Mouse (Mus musculus) small intestine, adult 2 months (tissue): ENCODE measurements around the gene Rps6kc1. TPM values are rescaled to one million over a fixed set of nuclear protein-coding genes. Genes with fewer than 3 reads are reported as not detected.

Source experiments
- H3K27ac ChIP-seq: fragments of 200-500 bp; 2 replicates; pipeline ENCODE4 v1.5.1; 2012; ENCODE audit warnings: low read depth, low read length, control low read depth, inconsistent platforms; ENCODE audit not compliant: insufficient read depth
- H3K27me3 ChIP-seq: fragments of 200-500 bp; 2 replicates; pipeline ENCODE4 v1.6.1; 2012; ENCODE audit warnings: mild to moderate bottlenecking, moderate library complexity, low read length, inconsistent platforms; ENCODE audit not compliant: control insufficient read depth, insufficient read depth
- H3K36me3 ChIP-seq: fragments of 200-500 bp; 2 replicates; pipeline ENCODE4 v1.6.1; 2012; ENCODE audit warnings: mild to moderate bottlenecking, low read length, control low read depth, inconsistent platforms; ENCODE audit not compliant: control insufficient read depth, insufficient read depth
- H3K4me1 ChIP-seq: fragments of 200-500 bp; 2 replicates; pipeline ENCODE4 v1.6.1; 2012; ENCODE audit warnings: low read length, inconsistent platforms, mixed read lengths; ENCODE audit not compliant: control insufficient read depth, insufficient read depth, insufficient read length
- H3K4me3 ChIP-seq: fragments of 200-500 bp; 2 replicates; pipeline ENCODE4 v1.5.1; 2012; ENCODE audit warnings: low read depth, mild to moderate bottlenecking, control low read depth, inconsistent platforms, low read length, moderate library complexity
- CTCF ChIP-seq: fragments of 200-500 bp; IDR thresholded peaks from 2 replicates; pipeline ENCODE4 v1.5.1; 2012; ENCODE audit warnings: low read depth, mild to moderate bottlenecking, control low read depth, inconsistent platforms, low read length, moderate library complexity, mixed read lengths; ENCODE audit not compliant: insufficient replicate concordance, insufficient read length; ENCODE audit errors: extremely low read depth
- POLR2A ChIP-seq: fragments of 200-500 bp; IDR thresholded peaks from 2 replicates; pipeline ENCODE4 v1.6.1; 2012; ENCODE audit warnings: low read depth, mild to moderate bottlenecking, control low read depth, inconsistent platforms, low read length, moderate library complexity
- WGBS: fragments of 180-500 bp; shearing (Covaris S2); methylation state at CpG from one replicate; pipeline ENCODE4 v1.1.7; 2018; 5-methylcytosine and 5-hydroxymethylcytosine counted together
- polyA plus RNA-seq: library from polyadenylated mRNA; depleted of rRNA; stranded (reverse); fragments of >200 nt; gene quantifications from 2 replicates; pipeline ENCODE4 v1.2.3, GENCODE M21; 2012

The Rps6kc1 gene
- polyA plus RNA-seq, 1 experiment, result 7.1 TPM

DNA sequence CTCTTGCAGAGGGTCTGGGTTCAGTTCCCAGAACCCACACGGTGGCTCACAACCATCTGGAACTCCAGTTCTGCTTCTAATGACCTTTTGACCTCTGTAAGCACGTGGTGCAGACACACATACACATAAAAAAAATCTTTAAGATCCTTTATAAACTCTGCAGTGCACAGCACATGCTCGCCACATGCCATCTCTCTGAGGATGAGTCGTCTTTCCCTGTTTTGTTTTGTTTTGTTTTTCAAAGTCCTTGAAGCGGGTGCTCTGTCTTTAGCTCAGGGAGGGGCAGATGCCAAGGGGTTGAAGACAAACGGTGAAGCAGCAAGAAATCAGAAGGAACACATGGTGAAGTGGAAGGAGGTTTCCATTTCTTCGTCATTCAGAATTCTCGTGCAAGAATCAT lies 143.9 kb downstream of the Rps6kc1 start:
- no peak overlapping the region for H3K27ac ChIP-seq
- no peak overlapping the region for H3K4me3 ChIP-seq
- no peaks in the 10 kb centered on the region for H3K4me1 ChIP-seq
- H3K27me3 ChIP-seq, result no peaks in the 10 kb centered on the region
- TF ChIP-seq CTCF (no peak), POLR2A (no peak)
- 48% methylated on average over 8 of the region's 8 CpGs for WGBS
- 0 out of 2 replicates have a peak, but pooled peaks cover 2% of the 10 kb centered on the region for H3K36me3 ChIP-seq

DNA sequence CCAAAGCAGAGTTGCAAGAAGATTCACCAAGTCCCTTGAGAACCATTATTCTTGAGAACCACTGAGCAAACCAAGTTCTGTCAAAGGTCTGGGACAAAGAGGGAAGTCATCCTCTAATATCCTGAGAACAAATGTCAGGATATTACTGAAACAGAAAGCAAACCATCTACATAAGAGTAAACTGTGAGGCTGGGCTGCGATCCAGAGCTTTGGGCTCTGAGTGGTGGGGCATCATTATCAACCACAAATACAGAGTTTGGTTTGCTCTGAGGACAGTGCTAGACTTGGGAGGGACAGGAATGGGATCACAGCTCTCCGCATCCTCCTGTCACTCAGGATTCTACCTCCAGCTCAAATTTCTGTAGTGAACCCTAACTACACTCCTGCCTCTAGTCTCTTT lies 144.8 kb downstream of the Rps6kc1 start:
- 92% methylated on average over 2 of the region's 2 CpGs for WGBS

DNA sequence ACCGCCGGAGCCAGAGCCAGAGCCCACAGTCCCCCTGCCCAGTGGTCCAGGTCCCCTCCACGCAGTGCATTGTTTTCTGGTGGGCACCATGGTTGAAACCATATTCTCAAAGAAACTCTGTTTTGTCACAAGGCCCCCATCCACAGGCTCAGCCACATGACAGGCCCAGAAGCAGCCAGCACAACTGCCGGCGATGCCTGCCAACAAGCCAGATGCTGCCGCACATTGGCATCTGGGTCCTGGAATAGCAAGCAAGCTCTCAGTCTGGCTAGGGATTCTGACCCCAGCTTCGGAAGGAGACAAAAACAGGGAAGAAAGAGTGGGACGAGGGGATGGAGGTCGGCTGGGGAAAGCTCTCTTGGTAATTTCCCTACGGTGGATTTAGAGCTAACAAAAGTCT lies 147.8 kb downstream of the Rps6kc1 start:
- Histone ChIP-seq H3K36me3 (no peaks in the 10 kb centered on the region), H3K27me3 (no peaks in the 10 kb centered on the region), H3K27ac (no peak overlapping the region), H3K4me1 (no peaks in the 10 kb centered on the region), H3K4me3 (no peak overlapping the region)
- no peak for TF ChIP-seq POLR2A
- no peak for TF ChIP-seq CTCF
- 84% methylated on average over 10 of the region's 10 CpGs for WGBS

More for the DNA sequence above, 144.8 kb downstream of the Rps6kc1 start:
- TF ChIP-seq POLR2A, result no peak
- no peak for TF ChIP-seq CTCF
- Histone ChIP-seq H3K27me3 (no peaks in the 10 kb centered on the region), H3K27ac (no peak overlapping the region), H3K4me1 (no peaks in the 10 kb centered on the region), H3K4me3 (no peak overlapping the region), H3K36me3 (no peaks in the 10 kb centered on the region)

DNA sequence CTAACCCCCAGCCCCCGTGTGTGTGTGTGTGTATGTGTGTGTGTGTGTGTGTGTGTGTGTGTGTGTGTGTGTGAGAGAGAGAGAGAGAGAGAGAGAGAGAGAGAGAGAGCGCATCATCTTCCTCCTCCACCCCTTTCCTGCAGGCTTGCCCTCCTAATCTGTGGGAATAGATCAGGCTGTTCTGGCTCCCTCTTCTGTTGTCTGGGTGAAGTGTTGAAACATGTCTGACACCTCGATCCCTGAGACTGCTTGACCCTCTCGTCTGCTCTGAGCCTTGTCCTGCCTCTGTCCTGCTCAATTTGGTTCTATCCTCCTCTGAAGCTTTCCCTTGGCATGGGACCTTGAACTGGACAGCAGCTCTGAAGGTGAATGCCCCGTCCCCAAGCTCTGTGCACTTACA lies 149.8 kb downstream of the Rps6kc1 start:
- TF ChIP-seq CTCF (no peak), POLR2A (no peak)
- WGBS, result 25% methylated on average over 5 of the region's 5 CpGs
- Histone ChIP-seq H3K4me1 (no peaks in the 10 kb centered on the region), H3K4me3 (no peak overlapping the region), H3K36me3 (no peaks in the 10 kb centered on the region), H3K27ac (no peak overlapping the region), H3K27me3 (no peaks in the 10 kb centered on the region)

DNA sequence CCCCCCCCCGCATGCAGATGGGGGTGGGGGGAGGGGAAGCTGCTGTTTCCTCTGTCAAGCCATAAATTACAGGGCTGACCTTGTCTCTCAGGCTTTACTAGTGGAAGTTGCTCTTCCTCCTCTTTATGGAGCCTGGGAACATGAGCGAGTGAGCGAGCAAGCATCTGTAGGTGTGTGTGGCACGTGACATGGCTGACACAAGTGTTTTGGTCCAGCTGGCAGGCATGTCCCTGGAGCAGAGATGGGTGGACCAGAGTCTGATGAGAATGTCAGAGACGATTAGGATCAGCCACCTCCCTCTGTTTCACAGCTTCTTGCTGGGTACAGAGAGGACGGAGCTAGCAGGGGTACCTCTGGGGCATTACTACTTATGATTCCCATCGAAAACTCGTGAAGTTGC lies 153.7 kb downstream of the Rps6kc1 start:
- Histone ChIP-seq H3K27me3 (no peaks in the 10 kb centered on the region), H3K4me3 (no peak overlapping the region), H3K27ac (no peak overlapping the region), H3K36me3 (no peaks in the 10 kb centered on the region), H3K4me1 (no peaks in the 10 kb centered on the region)
- WGBS, result 85% methylated on average over 8 of the region's 8 CpGs
- TF ChIP-seq POLR2A (no peak), CTCF (no peak)

DNA sequence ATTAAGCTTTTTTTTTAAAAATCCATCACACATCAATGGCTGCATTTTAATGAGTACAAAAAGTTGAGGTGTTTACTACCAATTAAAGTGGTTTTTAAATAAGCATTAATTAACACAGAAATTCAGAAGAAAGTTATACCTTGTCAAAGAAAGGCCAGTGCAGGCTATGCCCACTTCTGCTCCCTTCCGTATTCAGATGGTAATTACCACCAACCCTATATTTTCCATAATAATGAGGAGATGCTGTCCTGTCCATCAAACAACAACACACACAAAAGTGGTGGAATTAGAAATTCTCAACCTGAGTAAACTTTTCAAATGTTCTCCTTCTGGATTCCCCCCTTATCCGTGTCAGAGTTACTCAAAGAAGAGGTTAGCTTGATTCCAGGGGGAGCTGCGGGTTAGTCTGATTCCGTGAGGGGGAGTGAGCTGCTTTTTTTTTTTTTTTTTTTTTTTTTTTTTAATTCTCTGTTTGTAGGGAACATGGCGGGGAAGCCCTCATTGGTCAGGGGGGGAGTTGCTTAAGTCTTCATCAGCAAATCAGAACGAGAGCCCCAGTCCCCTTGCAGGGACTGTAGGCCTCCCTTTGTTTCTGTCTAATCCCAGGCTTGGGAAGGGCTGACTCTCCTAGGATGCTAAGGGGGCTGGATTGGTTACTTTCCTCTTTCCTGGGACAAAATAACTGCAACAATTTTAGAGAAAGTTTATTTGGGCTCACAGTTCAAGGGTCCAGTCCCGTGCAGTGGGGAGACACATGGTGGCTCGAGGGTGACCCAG lies 159.6 kb downstream of the Rps6kc1 start:
- no peaks in the 10 kb centered on the region for H3K4me1 ChIP-seq
- no peak overlapping the region for H3K4me3 ChIP-seq
- TF ChIP-seq CTCF (no peak), POLR2A (no peak)
- H3K27ac ChIP-seq, result no peak overlapping the region
- WGBS, result 80% methylated on average over 8 of the region's 8 CpGs
- no peaks in the 10 kb centered on the region for H3K27me3 ChIP-seq
- no peaks in the 10 kb centered on the region for H3K36me3 ChIP-seq

DNA sequence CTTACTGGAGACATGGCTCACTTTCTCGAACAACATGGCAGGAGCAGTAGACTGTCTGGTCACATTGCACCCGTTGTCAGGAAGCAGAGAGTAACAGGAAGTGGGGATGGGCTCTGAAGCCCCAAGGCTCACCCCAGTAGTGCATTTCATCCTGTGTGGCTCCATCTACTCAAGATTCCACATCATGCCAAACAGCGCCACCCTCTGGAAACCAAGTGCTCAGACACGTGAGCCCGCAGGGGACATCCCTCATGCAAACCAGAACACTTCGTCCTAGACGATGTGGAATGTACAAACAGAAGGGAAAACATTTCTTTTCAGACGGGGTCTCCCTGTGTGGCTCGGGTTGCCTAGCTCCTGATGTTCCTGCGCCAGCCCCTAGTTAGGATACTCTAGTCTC lies 162.6 kb downstream of the Rps6kc1 start:
- 82% methylated on average over 10 of the region's 10 CpGs for WGBS
- Histone ChIP-seq H3K4me1 (no peaks in the 10 kb centered on the region), H3K27ac (no peak overlapping the region), H3K4me3 (no peak overlapping the region), H3K36me3 (no peaks in the 10 kb centered on the region), H3K27me3 (no peaks in the 10 kb centered on the region)
- TF ChIP-seq POLR2A, result no peak

DNA sequence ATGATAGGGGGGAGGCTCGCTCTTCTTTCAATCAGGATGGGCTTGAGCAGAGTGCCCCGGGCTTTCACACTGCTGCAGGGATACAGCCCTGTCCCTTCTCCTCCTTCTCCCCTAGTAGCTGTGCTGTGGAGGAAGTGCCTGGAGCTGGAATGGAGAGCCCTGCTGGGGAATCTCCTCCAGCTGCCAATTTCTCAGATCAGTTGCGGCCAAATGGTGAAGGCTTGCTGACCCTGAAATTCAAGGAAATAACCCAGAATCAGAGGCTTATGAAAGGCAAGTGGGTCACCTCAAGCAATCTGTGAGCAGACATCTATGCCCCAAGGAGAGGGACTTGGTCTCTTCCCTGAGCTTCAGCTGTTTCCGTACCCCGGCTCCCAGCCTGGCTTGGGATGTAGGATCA lies 170.1 kb downstream of the Rps6kc1 start:
- Histone ChIP-seq H3K4me1 (no peaks in the 10 kb centered on the region), H3K27me3 (no peaks in the 10 kb centered on the region), H3K27ac (no peak overlapping the region), H3K4me3 (no peak overlapping the region), H3K36me3 (no peaks in the 10 kb centered on the region)
- TF ChIP-seq POLR2A (no peak), CTCF (no peak)
- 85% methylated on average over 5 of the region's 5 CpGs for WGBS
